9 mouse cellular contexts compared by ENCODE assay signal in the genomic region with DNA sequence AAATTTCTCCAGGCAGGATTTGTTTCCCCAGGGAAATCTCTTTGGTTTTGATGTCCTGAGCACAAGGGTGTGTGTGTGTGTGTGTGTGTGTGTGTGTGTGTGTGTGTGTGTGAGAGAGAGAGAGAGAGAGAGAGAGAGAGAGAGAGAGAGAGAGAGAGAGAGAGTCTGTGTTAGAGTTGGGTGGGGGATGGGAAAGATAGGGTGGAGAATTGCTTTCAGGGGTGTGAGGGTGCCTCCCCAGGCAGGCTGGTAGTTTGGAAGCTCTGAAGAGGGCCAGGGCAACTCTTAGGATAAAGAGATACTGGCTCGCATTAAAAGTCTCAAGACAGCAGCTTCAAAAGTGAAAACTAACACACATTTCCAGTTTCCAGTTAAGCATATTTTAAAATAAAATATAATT.
DNase-seq lines count a peak whose midpoint lies in the region; ATAC-seq and TF ChIP-seq lines count a peak whose summit lies in the region.
"Had no signal": no experiment of that assay in that cellular context is flagged by ENCODE, and none has a peak within 500 bp of the region (broad histone marks: within the 10 kb centered on the region; RNA-seq: fewer than 3 reads in every experiment).

No protein-coding gene starts in this region.

- peak overlapping the region; percentile 89 for H3K4me2 ChIP-seq in forebrain, embryonic 12.5 days
- peak overlapping the region; percentile 52; the same call in 1 of the 2 replicates for H3K4me2 ChIP-seq in neural tube, embryonic 14.5 days (ENCODE audit: low read depth, low read length)

- peak overlapping the region; percentile 52; the same call in 1 of the 2 replicates for H3K9ac ChIP-seq in forebrain, embryonic 12.5 days
- no peak overlapping the region for H3K9ac ChIP-seq in neural tube, embryonic 14.5 days (replicated peaks; ENCODE audit: low read depth, low read length)

- no peak for DNase-seq in lung, adult 2 months
- DNase-seq in lung, postnatal 36 days: no peak
- DNase-seq in limb, embryonic 10.5 days (ENCODE audit: low spot score): no peak
- no peak for DNase-seq in layer of hippocampus, adult 8-10 months (ENCODE audit: low spot score in 2 of 2)
- DNase-seq in cerebellum, postnatal 36 days: no peak
- no peak for DNase-seq in thymus, postnatal 4 days
- DNase-seq: cerebellum, adult 11-12 months had no signal

- no peaks in the 10 kb centered on the region for H3K9me3 ChIP-seq in forebrain, embryonic 12.5 days
- H3K9me3 ChIP-seq in limb, embryonic 10.5 days (replicated peaks): no peaks in the 10 kb centered on the region
- H3K9me3 ChIP-seq in neural tube, embryonic 14.5 days (ENCODE audit: control insufficient read depth, low read length): no peaks in the 10 kb centered on the region

- 45% methylated on average over 1 of the region's 1 CpGs for WGBS in lung, adult 2 months
- WGBS in forebrain, embryonic 12.5 days: 20% methylated on average over 1 of the region's 1 CpGs
- 16% methylated on average over 1 of the region's 1 CpGs for WGBS in limb, embryonic 10.5 days
- 25% methylated on average over 1 of the region's 1 CpGs for WGBS in neural tube, embryonic 14.5 days

- H3K27me3 ChIP-seq in forebrain, embryonic 12.5 days: peaks cover 19% of the 10 kb centered on the region
- H3K27me3 ChIP-seq in limb, embryonic 10.5 days (ENCODE audit: low read depth, poor library complexity, severe bottlenecking): no peaks in the 10 kb centered on the region
- peaks cover 9% of the 10 kb centered on the region; the same call in 1 of the 2 replicates for H3K27me3 ChIP-seq in neural tube, embryonic 14.5 days (ENCODE audit: control insufficient read depth, insufficient read depth, low read length)

- no peak overlapping the region for H3K27ac ChIP-seq in forebrain, embryonic 12.5 days
- peak overlapping the region; percentile 100 for H3K27ac ChIP-seq in limb, embryonic 10.5 days
- no peak overlapping the region for H3K27ac ChIP-seq in neural tube, embryonic 14.5 days (ENCODE audit: low read depth, low read length)

- ATAC-seq in forebrain, embryonic 12.5 days (ENCODE audit: low FRiP score): no peak
- ATAC-seq in neural tube, embryonic 14.5 days (ENCODE audit: low read depth): no peak

- no peak for TF ChIP-seq CTCF in lung, adult 2 months (IDR thresholded peaks at IDR 0.05; ENCODE audit: insufficient read depth, low read length)

- TF ChIP-seq POLR2A in lung, adult 2 months (IDR thresholded peaks at IDR 0.05; ENCODE audit: borderline replicate concordance, extremely low read depth, low read depth, low read length): no peak

- peaks cover 3% of the 10 kb centered on the region for H3K4me1 ChIP-seq in lung, adult 2 months (ENCODE audit: control insufficient read depth, insufficient read depth, low read length)
- peaks cover 27% of the 10 kb centered on the region for H3K4me1 ChIP-seq in forebrain, embryonic 12.5 days
- H3K4me1 ChIP-seq in limb, embryonic 10.5 days: peaks cover 49% of the 10 kb centered on the region
- H3K4me1 ChIP-seq in neural tube, embryonic 14.5 days (ENCODE audit: control insufficient read depth, insufficient read depth, low read length): 0 out of 2 replicates have a peak, but pooled peaks cover 3% of the 10 kb centered on the region

- no peaks in the 10 kb centered on the region for H3K36me3 ChIP-seq in forebrain, embryonic 12.5 days (replicated peaks)
- peaks cover 9% of the 10 kb centered on the region for H3K36me3 ChIP-seq in limb, embryonic 10.5 days
- no peaks in the 10 kb centered on the region for H3K36me3 ChIP-seq in neural tube, embryonic 14.5 days (ENCODE audit: control insufficient read depth, insufficient read depth, low read length)

- peak overlapping the region; percentile 78 for H3K4me3 ChIP-seq in lung, adult 2 months (replicated peaks; ENCODE audit: extremely low read depth, low read depth, low read length)
- peak overlapping the region; percentile 48; the same call in 1 of the 2 replicates for H3K4me3 ChIP-seq in forebrain, embryonic 12.5 days (replicated peaks)
- peak overlapping the region; percentile 89 for H3K4me3 ChIP-seq in limb, embryonic 10.5 days
- H3K4me3 ChIP-seq in neural tube, embryonic 14.5 days (ENCODE audit: low read depth, low read length): no peak overlapping the region
